Mouse (Mus musculus): ENCODE results near the gene Tmem104.

DNA sequence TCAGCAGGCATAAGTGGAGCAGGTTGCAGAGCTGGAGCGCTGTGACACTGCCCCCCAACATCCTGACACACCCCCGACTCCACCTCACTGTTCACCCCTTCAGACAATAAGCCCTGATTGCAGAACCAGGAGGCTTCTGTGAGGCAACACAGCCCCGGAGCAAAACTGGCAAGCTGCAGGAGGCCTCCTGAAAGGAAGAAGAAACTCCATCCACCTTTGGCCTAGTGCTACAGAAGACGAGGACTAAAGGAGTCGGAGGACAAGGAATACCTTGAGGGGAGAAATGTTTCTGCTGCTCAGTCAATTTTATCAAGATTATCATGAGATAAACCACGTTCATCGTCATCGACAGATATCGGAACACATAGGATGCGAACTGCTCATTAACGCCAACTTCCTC, 108.7 kb downstream of the Tmem104 start:
- TF ChIP-seq CTCF (IDR thresholded peaks at IDR 0.05; ENCODE audit: insufficient read depth, low read depth, low read length) (no peak), POLR2A (IDR thresholded peaks at IDR 0.05; ENCODE audit: insufficient read depth, low read depth, low read length) (no peak)
